Mouse (Mus musculus) ES-E14 (cell line): ENCODE data around the gene Pabpc1l.

Experiments used
- CHD2 ChIP-seq: IDR thresholded peaks from 2 replicates; pipeline ENCODE4 v1.6.1; 2014; ENCODE audit warnings: mild to moderate bottlenecking, low read depth, low read length, inconsistent platforms
- HCFC1 ChIP-seq: IDR thresholded peaks from 2 replicates; pipeline ENCODE4 v1.6.1; 2012; ENCODE audit warnings: low read length, inconsistent platforms, borderline replicate concordance; ENCODE audit not compliant: insufficient read depth
- MAFK ChIP-seq: IDR thresholded peaks from 2 replicates; pipeline ENCODE4 v1.6.1; 2014; ENCODE audit warnings: mild to moderate bottlenecking, low read depth, low read length, inconsistent platforms; ENCODE audit not compliant: insufficient read depth
- ZC3H11A ChIP-seq: IDR thresholded peaks from 2 replicates; pipeline ENCODE4 v1.6.1; 2012; ENCODE audit warnings: low read depth, mild to moderate bottlenecking, inconsistent platforms, low read length, borderline replicate concordance
- ZNF384 ChIP-seq: IDR thresholded peaks from 2 replicates; pipeline ENCODE4 v1.6.1; 2012; ENCODE audit warnings: low read depth, low read length, inconsistent platforms

GRCm38 (mm10) chr2:164032973-164033372 is 7.7 kb downstream of the Pabpc1l start:
- TF ChIP-seq MAFK (no peak), HCFC1 (no peak), ZNF384 (no peak), CHD2 (no peak), ZC3H11A (no peak)
